Mouse (Mus musculus): Measurements from ENCODE around the gene C1ql4. TPM values are rescaled to one million over a fixed set of nuclear protein-coding genes. Genes with fewer than 3 reads are reported as not detected.
A peak's percentile ranks its signal among the peaks of the same experiment; 100 is the strongest.

Gene C1ql4
- total and polyA plus RNA-seq, 2 experiments from 2014 or later: 9.2 to 17.7 TPM

DNA sequence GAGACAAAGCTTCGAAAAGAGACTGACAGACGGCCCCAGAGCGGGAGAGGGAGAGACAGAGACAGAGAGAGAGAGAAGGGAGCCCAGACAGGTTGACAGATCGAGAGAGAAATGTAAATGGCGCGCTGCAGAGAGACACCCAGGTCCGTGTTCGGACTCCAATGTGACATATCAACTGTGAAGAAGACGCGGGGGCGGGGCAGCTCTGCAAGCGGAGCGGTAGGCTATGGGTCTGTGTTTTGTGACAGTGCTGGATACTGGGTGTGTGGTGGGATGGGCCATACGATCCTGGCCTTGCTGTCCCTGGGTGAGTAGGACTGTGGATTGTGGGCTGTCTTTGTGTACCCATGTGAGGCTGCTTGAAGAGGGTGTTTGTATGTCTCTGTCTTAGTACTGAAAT, 1.5 kb upstream of the C1ql4 start:
- Histone ChIP-seq H3K9ac (replicated peaks; ENCODE audit: low read length, poor library complexity, severe bottlenecking) (no peak overlapping the region), H3K36me3 (ENCODE audit: insufficient read depth, low read length) (no peaks in the 10 kb centered on the region), H3K27ac (ENCODE audit: low read depth, low read length) (no peak overlapping the region), H3K4me3 (ENCODE audit: low read depth, low read length) (0 out of 2 replicates have a peak overlapping the region, but pooled peaks have one; percentile 28), H3K4me2 (ENCODE audit: low read depth, low read length, poor library complexity, severe bottlenecking) (peak overlapping the region; percentile 48; the same call in 1 of the 2 replicates), H3K27me3 (ENCODE audit: insufficient read depth, low read length) (peaks cover 39% of the 10 kb centered on the region), H3K9me3 (ENCODE audit: low read length) (no peaks in the 10 kb centered on the region), H3K4me1 (ENCODE audit: insufficient read depth, low read length) (no peaks in the 10 kb centered on the region)
- 18% methylated on average over 14 of the region's 14 CpGs for WGBS
- no peak for ATAC-seq (ENCODE audit: low FRiP score)
- TF ChIP-seq CTCF (IDR thresholded peaks at IDR 0.05): no peak
- DNase-seq (ENCODE audit: low spot score): no peak

DNA sequence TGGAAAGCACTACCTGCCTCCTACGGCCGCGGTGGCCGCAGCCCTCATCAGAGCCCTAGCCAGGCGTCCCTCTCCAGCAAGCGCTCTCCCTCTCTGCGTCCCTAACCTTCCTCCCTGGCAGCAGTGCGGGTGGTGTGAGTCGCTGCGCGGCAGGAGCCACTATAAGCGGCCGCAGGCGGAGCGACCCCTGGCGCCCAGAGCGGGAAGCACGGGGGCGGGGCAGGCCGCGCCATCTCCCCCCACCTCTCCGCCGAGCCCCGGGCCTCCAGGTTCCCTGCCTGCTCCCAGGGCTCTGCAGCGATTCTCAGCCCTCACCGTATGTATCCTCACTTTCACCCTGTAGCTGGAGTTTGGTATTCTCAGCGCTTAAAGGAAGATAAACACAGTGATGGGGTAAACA, 675 bp upstream of the C1ql4 start:
- peak; percentile 77 for DNase-seq (ENCODE audit: low spot score)
- Histone ChIP-seq H3K27ac (ENCODE audit: low read depth, low read length) (0 out of 2 replicates have a peak overlapping the region, but pooled peaks have one; percentile 38), H3K9ac (replicated peaks; ENCODE audit: low read length, poor library complexity, severe bottlenecking) (peak overlapping the region; percentile 42), H3K4me1 (ENCODE audit: insufficient read depth, low read length) (no peaks in the 10 kb centered on the region), H3K4me3 (ENCODE audit: low read depth, low read length) (peak overlapping the region; percentile 28), H3K4me2 (ENCODE audit: low read depth, low read length, poor library complexity, severe bottlenecking) (peak overlapping the region; percentile 48), H3K36me3 (ENCODE audit: insufficient read depth, low read length) (no peaks in the 10 kb centered on the region), H3K27me3 (ENCODE audit: insufficient read depth, low read length) (peaks cover 39% of the 10 kb centered on the region), H3K9me3 (ENCODE audit: low read length) (no peaks in the 10 kb centered on the region)
- ATAC-seq (ENCODE audit: low FRiP score): peak; percentile 69
- peak; percentile 82 for TF ChIP-seq CTCF (IDR thresholded peaks at IDR 0.05)
- WGBS: under 1% methylated on average over 27 of the region's 27 CpGs

DNA sequence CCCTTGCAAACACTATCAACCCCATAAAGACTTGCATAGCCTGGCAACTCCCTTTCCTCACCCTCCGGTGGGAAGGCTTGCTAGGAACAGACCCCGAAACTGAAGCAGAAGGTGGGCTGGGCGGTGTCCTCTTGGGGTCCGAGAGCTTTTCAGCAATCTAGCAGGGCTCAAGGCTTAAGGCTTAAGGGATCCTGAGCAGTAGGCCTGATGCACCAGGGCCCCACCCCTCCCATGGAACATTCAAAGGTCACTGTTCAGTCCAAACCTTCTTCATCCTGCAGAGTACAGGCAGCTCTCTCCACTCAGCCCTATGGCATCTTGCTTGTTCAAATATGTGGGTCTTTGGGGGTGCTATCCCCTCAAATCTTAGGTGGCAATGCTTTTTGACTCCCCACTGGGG, 1.6 kb downstream of the C1ql4 start:
- Histone ChIP-seq H3K36me3 (ENCODE audit: insufficient read depth, low read length) (no peaks in the 10 kb centered on the region), H3K4me1 (ENCODE audit: insufficient read depth, low read length) (no peaks in the 10 kb centered on the region), H3K4me3 (ENCODE audit: low read depth, low read length) (no peak overlapping the region), H3K4me2 (ENCODE audit: low read depth, low read length, poor library complexity, severe bottlenecking) (no peak overlapping the region), H3K9ac (replicated peaks; ENCODE audit: low read length, poor library complexity, severe bottlenecking) (no peak overlapping the region), H3K27me3 (ENCODE audit: insufficient read depth, low read length) (peaks cover 39% of the 10 kb centered on the region), H3K9me3 (ENCODE audit: low read length) (no peaks in the 10 kb centered on the region), H3K27ac (ENCODE audit: low read depth, low read length) (no peak overlapping the region)
- ATAC-seq (ENCODE audit: low FRiP score) (no peak), DNase-seq (ENCODE audit: low spot score) (no peak)
- WGBS: 69% methylated on average over 4 of the region's 4 CpGs
- TF ChIP-seq CTCF (IDR thresholded peaks at IDR 0.05): no peak

DNA sequence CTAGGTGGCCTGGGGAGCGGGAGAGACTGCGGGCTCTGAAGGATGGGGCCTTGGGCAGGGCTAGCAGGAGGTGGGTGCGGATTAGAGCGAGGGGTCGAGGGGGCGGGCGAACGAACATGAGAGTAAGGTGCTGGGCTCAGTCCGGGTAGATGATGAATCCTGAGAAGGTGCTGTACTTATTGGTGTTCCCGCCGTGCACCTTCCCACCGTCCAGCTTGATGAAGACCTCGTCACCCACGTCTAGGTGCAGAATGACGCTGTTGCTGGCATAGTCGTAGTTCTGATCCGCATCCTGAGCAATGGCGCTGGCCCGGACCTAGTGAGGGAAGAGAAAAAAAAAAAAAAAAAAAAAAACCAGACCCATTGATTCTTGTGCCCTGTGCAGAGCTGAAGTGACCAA, 3.0 kb downstream of the C1ql4 start:
- no peak overlapping the region for H3K9ac ChIP-seq (replicated peaks; ENCODE audit: low read length, poor library complexity, severe bottlenecking)
- WGBS: 13% methylated on average over 19 of the region's 19 CpGs
- H3K36me3 ChIP-seq (ENCODE audit: insufficient read depth, low read length): no peaks in the 10 kb centered on the region
- no peak for TF ChIP-seq CTCF (IDR thresholded peaks at IDR 0.05)
- H3K9me3 ChIP-seq (ENCODE audit: low read length): no peaks in the 10 kb centered on the region
- DNase-seq (ENCODE audit: low spot score) (no peak), ATAC-seq (ENCODE audit: low FRiP score) (no peak)
- H3K4me2 ChIP-seq (ENCODE audit: low read depth, low read length, poor library complexity, severe bottlenecking): no peak overlapping the region
- peaks cover 33% of the 10 kb centered on the region for H3K27me3 ChIP-seq (ENCODE audit: insufficient read depth, low read length)
- no peak overlapping the region for H3K4me3 ChIP-seq (ENCODE audit: low read depth, low read length)
- H3K4me1 ChIP-seq (ENCODE audit: insufficient read depth, low read length): no peaks in the 10 kb centered on the region
- no peak overlapping the region for H3K27ac ChIP-seq (ENCODE audit: low read depth, low read length)

DNA sequence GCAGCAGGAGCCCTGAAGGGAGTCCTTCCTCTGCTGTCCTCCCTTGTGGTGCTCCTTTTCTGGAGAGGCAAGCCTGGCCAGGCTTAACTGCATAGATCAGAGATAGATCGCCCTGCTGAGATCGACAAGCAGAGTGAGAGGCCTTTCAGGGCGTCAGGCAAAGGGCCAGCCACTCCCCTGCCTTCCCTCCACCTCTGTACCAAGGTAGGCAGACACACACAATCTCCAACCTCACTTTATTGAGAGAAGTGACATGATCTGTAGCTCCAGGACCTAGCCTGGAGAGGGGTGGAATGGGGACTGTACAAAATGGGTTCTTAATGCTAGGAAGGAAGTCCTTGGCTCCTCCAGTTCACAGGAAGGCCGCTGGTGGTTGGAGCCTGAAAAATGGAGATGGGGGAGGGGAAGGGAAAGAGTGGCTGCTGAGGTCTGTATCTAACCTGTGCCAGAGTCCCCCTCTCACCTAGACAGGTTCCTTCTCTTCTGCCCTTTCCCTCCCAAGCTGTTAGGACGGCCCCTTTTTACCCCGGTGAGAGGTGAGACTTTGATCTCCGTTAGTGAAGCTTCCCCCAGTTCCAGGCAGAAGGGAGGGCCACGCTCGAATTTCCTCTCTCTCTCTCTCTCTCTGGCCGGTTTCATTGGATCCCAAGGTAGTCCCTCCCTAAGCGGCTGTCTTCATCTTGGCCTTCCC, 3.6 kb downstream of the C1ql4 start:
- peaks cover 28% of the 10 kb centered on the region for H3K27me3 ChIP-seq (ENCODE audit: insufficient read depth, low read length)
- H3K36me3 ChIP-seq (ENCODE audit: insufficient read depth, low read length): no peaks in the 10 kb centered on the region
- H3K9me3 ChIP-seq (ENCODE audit: low read length): no peaks in the 10 kb centered on the region
- TF ChIP-seq CTCF (IDR thresholded peaks at IDR 0.05): no peak
- no peak overlapping the region for H3K9ac ChIP-seq (replicated peaks; ENCODE audit: low read length, poor library complexity, severe bottlenecking)
- no peaks in the 10 kb centered on the region for H3K4me1 ChIP-seq (ENCODE audit: insufficient read depth, low read length)
- H3K27ac ChIP-seq (ENCODE audit: low read depth, low read length): no peak overlapping the region
- no peak for DNase-seq (ENCODE audit: low spot score)
- 9% methylated on average over 11 of the region's 11 CpGs for WGBS
- no peak for ATAC-seq (ENCODE audit: low FRiP score)
- H3K4me2 ChIP-seq (ENCODE audit: low read depth, low read length, poor library complexity, severe bottlenecking): no peak overlapping the region
- H3K4me3 ChIP-seq (ENCODE audit: low read depth, low read length): no peak overlapping the region

DNA sequence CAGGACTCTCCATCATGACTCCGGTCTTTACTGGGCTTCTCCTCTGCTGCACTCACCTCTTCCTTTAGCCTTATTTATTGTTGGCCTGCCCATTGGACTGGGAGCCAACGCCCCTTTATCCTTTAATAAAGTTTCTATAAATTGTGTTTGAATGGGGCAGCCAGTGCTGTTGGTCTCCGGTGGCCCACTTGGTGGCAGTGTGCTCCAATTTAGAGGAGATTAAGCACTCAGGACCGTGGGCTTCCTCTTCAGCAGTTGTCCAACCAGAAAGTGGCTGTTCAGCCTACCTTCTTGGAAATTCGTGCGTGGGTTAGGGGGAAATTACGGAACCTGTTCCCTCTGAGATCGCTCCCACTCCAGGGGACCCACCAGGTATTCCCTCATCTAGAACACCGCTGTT, 4.4 kb downstream of the C1ql4 start:
- TF ChIP-seq CTCF (IDR thresholded peaks at IDR 0.05): peak; percentile 77
- DNase-seq (ENCODE audit: low spot score): peak; percentile 66
- WGBS: 66% methylated on average over 9 of the region's 9 CpGs

More for the DNA sequence above, 4.4 kb downstream of the C1ql4 start:
- ATAC-seq (ENCODE audit: low FRiP score): no peak
- Histone ChIP-seq H3K27me3 (ENCODE audit: insufficient read depth, low read length) (peaks cover 24% of the 10 kb centered on the region), H3K9me3 (ENCODE audit: low read length) (no peaks in the 10 kb centered on the region), H3K36me3 (ENCODE audit: insufficient read depth, low read length) (no peaks in the 10 kb centered on the region), H3K9ac (replicated peaks; ENCODE audit: low read length, poor library complexity, severe bottlenecking) (no peak overlapping the region), H3K4me1 (ENCODE audit: insufficient read depth, low read length) (no peaks in the 10 kb centered on the region), H3K27ac (ENCODE audit: low read depth, low read length) (no peak overlapping the region), H3K4me2 (ENCODE audit: low read depth, low read length, poor library complexity, severe bottlenecking) (no peak overlapping the region), H3K4me3 (ENCODE audit: low read depth, low read length) (no peak overlapping the region)

All from midbrain, postnatal 0 days (tissue).